Mouse (Mus musculus): ENCODE data around the gene Zfp142. TPM values are rescaled to one million over a fixed set of nuclear protein-coding genes. Genes with fewer than 3 reads are reported as not detected.

The Zfp142 gene
- polyA plus RNA-seq, 1 experiment from 2014 or later = 1.8 TPM

DNA sequence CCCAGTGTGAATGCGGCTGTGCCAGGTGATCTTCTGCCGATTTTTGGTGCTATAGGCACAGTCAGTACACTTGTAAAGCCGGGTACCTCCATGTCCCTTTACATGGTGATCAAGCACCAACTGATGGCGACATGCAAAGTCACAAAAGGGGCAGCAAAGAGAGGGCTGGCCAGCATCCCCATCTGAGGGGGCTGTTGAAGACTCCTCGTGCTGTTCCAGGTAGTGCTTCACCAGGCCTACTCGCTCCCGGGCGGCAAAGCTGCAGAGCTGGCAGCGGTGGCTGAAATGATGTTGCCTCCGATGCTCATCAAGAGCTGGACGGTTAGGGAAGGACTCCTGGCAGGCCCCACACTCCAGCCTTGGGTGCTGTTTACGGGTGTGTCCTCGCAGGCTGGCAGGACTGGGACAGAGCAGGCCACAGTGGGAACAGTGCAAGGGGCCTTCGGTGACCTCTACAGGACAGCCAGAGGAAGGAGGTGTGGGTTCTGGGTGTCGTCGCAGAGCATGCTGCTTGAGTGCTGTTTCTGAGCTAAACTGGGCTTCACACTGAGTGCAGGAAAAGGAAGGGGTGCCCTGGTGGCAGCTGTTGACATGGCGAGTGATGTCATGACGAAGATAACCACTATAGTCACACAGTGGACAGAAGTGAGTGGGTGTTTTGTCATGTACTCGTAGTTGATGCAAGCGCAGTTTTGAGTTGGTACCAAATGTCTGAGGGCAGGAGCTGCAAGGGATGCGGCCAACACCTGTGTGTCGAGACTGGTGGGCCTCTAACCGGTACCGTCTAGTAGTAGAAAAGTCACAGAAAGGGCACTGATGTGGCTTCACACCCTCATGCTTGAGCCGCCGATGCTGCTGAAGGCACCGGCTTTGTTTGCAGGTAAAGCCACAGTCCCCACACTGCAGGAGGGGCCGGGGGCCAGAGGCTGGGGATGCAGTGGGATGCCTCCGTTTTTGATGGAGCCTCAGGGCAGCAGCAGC, 18.0 kb downstream of the Zfp142 start:
- Histone ChIP-seq H3K9me3 (ENCODE audit: control insufficient read depth) (no peaks in the 10 kb centered on the region), H3K9ac (ENCODE audit: low read depth, low read length) (no peak overlapping the region), H3K27me3 (replicated peaks; ENCODE audit: control insufficient read depth, insufficient read depth, low read length) (no peaks in the 10 kb centered on the region), H3K4me1 (replicated peaks; ENCODE audit: control insufficient read depth, insufficient read depth, low read length) (no peaks in the 10 kb centered on the region), H3K4me2 (replicated peaks; ENCODE audit: low read depth) (no peak overlapping the region), H3K36me3 (ENCODE audit: control insufficient read depth, insufficient read depth) (peaks cover 87% of the 10 kb centered on the region), H3K4me3 (ENCODE audit: low read depth, low read length) (no peak overlapping the region), H3K27ac (ENCODE audit: low read depth, low read length) (no peak overlapping the region; the same call in 1 of the 2 replicates)
- ATAC-seq = no peak
- no peak for TF ChIP-seq CTCF (IDR thresholded peaks at IDR 0.05; ENCODE audit: low read depth)
- WGBS = 91% methylated on average over 29 of the region's 29 CpGs

DNA sequence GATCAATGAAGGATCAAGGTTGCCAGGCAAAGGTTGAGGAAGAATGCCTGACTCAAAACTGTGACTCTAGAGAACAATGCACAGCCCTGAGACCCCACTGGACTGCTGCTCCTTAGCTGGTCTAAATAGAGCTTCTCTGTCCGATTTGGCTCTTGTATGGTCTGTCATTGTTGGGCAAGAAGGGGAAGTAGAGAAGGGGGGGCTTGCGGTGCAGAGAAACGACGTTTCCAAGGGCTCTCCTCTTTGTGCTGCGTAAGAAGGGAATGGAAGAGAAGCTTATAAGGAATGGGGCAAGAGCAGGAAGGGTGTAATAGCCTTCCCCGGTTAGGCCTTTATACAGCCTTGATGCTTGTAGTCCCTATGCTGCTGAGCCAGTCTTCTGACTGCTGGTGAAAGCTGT, 22.2 kb downstream of the Zfp142 start:
- Histone ChIP-seq H3K9me3 (ENCODE audit: control insufficient read depth) (no peaks in the 10 kb centered on the region), H3K4me2 (replicated peaks; ENCODE audit: low read depth) (no peak overlapping the region), H3K4me1 (replicated peaks; ENCODE audit: control insufficient read depth, insufficient read depth, low read length) (no peaks in the 10 kb centered on the region), H3K4me3 (ENCODE audit: low read depth, low read length) (no peak overlapping the region), H3K9ac (ENCODE audit: low read depth, low read length) (no peak overlapping the region), H3K27me3 (replicated peaks; ENCODE audit: control insufficient read depth, insufficient read depth, low read length) (no peaks in the 10 kb centered on the region), H3K27ac (ENCODE audit: low read depth, low read length) (no peak overlapping the region), H3K36me3 (ENCODE audit: control insufficient read depth, insufficient read depth) (peaks cover 63% of the 10 kb centered on the region)
- ATAC-seq = no peak
- TF ChIP-seq CTCF (IDR thresholded peaks at IDR 0.05; ENCODE audit: low read depth) = no peak
- 91% methylated on average over 6 of the region's 6 CpGs for WGBS

DNA sequence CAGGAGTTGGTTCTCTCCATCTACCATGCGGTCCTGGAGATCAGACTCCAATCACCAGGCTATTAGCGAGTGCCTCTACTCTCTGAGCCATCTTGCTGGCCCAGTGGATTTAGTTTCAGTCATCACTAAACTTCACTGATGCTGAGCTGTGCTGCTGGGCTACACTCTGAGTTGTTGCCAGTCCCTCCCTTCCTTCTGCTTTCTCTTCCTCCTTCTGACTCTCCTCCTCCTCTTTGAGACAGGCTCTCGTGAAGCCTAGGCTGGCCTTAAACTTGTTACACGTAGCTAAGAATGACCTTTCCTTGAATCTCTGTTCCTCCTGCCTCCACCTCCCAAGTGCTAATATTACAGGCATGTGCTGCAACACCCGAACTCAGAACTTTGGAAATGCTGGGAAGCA, 29.0 kb downstream of the Zfp142 start:
- Histone ChIP-seq H3K27me3 (replicated peaks; ENCODE audit: control insufficient read depth, insufficient read depth, low read length) (no peaks in the 10 kb centered on the region), H3K9ac (ENCODE audit: low read depth, low read length) (no peak overlapping the region), H3K27ac (ENCODE audit: low read depth, low read length) (no peak overlapping the region), H3K36me3 (ENCODE audit: control insufficient read depth, insufficient read depth) (0 out of 2 replicates have a peak, but pooled peaks cover under 1% of the 10 kb centered on the region), H3K4me1 (replicated peaks; ENCODE audit: control insufficient read depth, insufficient read depth, low read length) (no peaks in the 10 kb centered on the region), H3K4me3 (ENCODE audit: low read depth, low read length) (no peak overlapping the region), H3K4me2 (replicated peaks; ENCODE audit: low read depth) (no peak overlapping the region), H3K9me3 (ENCODE audit: control insufficient read depth) (no peaks in the 10 kb centered on the region)
- TF ChIP-seq CTCF (IDR thresholded peaks at IDR 0.05; ENCODE audit: low read depth) = no peak
- 85% methylated on average over 5 of the region's 5 CpGs for WGBS
- no peak for ATAC-seq

DNA sequence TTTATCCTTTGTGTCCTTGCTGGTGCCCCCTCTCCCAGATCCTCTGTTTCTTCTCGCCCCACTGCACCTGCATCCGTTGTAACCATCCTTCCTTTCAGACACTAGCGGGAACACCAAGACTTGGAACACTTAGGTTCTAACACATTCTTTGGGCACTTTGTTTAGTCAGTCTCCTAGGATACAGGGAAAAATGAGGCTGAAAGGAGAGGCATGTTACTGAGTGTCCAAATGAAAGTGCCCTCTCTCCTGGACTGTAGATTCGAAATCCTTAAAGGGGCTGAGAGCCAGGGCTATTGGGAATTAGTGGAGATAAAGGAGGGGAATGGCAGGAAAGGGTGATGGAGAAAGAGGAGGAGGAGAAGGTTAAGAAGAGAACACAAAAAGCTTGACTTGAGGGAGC, 43.9 kb downstream of the Zfp142 start, which contains the start of gene Usp37:
Gene Usp37 (minus strand): TSS at position 101 of the 400 bp plus-strand sequence.
- H3K9me3 ChIP-seq (ENCODE audit: control insufficient read depth) = no peaks in the 10 kb centered on the region
- ATAC-seq = no peak
- H3K27me3 ChIP-seq (replicated peaks; ENCODE audit: control insufficient read depth, insufficient read depth, low read length) = no peaks in the 10 kb centered on the region
- no peak within 1 kb of the TSS for H3K27ac ChIP-seq (ENCODE audit: low read depth, low read length)
- no peaks in the 10 kb centered on the region for H3K4me1 ChIP-seq (replicated peaks; ENCODE audit: control insufficient read depth, insufficient read depth, low read length)
- no peak within 1 kb of the TSS for H3K4me2 ChIP-seq (replicated peaks; ENCODE audit: low read depth)
- H3K36me3 ChIP-seq (ENCODE audit: control insufficient read depth, insufficient read depth) = no peaks in the 10 kb centered on the region
- H3K9ac ChIP-seq (ENCODE audit: low read depth, low read length) = no peak within 1 kb of the TSS
- 87% methylated on average over 4 of the region's 4 CpGs for WGBS
- H3K4me3 ChIP-seq (ENCODE audit: low read depth, low read length) = no peak within 1 kb of the TSS
- TF ChIP-seq CTCF (IDR thresholded peaks at IDR 0.05; ENCODE audit: low read depth) = no peak

DNA sequence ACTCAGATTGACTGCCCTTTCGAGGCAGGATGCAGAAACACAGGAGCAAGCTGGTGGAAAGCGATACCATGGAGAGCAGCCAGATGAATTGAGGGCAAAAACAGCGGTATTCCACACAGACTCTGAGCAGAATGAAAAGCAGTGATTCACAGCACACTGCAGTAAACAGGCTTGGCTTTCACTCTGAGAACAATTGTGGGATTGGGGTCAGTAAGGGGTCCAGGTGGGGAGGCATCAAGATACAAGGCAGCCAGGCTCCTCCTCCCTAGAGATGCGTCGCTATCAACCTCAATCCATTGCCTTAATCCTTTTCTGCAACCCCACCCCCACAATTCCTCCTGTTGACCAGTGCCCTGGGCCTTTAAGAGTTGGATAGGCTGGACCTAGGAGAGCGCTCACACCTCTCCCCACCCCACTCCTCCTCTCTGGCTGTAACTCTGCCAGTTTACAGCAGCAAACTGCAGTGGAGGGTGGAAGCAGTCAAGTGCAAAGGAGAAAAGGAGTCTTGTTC, 45.5 kb downstream of the Zfp142 start, which contains the start of gene Plcd4:
Gene Plcd4 (plus strand): TSS at position 438 of the 511 bp plus-strand sequence.
- no peak for ATAC-seq
- 11% methylated on average over 6 of the region's 6 CpGs for WGBS
- H3K27ac ChIP-seq (ENCODE audit: low read depth, low read length) = no peak within 1 kb of the TSS
- H3K4me3 ChIP-seq (ENCODE audit: low read depth, low read length) = no peak within 1 kb of the TSS
- H3K4me2 ChIP-seq (replicated peaks; ENCODE audit: low read depth) = 0 out of 2 replicates have a peak within 1 kb of the TSS, but pooled peaks have one; percentile 6
- no peaks in the 10 kb centered on the region for H3K4me1 ChIP-seq (replicated peaks; ENCODE audit: control insufficient read depth, insufficient read depth, low read length)
- H3K9ac ChIP-seq (ENCODE audit: low read depth, low read length) = no peak within 1 kb of the TSS
- no peaks in the 10 kb centered on the region for H3K9me3 ChIP-seq (ENCODE audit: control insufficient read depth)
- H3K36me3 ChIP-seq (ENCODE audit: control insufficient read depth, insufficient read depth) = no peaks in the 10 kb centered on the region
- H3K27me3 ChIP-seq (replicated peaks; ENCODE audit: control insufficient read depth, insufficient read depth, low read length) = no peaks in the 10 kb centered on the region
- TF ChIP-seq CTCF (IDR thresholded peaks at IDR 0.05; ENCODE audit: low read depth) = no peak

DNA sequence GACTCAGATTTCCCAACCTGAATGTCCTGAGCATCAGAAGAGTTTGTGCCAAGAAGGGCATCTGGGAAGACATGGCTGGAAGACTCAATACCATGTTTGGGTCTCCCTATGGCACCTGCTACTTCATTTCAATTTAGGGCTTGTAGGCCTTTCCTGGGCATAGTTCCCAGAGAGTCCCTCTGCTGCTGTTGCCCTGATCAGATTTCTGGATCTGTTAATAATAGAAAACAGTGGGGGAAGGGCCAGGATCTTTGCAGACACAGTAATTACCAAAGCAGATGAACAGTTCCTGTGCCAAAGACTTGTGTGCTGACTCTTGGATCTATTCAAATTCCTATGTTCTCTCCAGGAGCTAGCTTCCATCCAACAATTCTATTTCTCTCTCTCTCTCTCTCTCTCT, 49.4 kb downstream of the Zfp142 start:
- Histone ChIP-seq H3K9ac (ENCODE audit: low read depth, low read length) (no peak overlapping the region), H3K4me1 (replicated peaks; ENCODE audit: control insufficient read depth, insufficient read depth, low read length) (no peaks in the 10 kb centered on the region), H3K27ac (ENCODE audit: low read depth, low read length) (no peak overlapping the region), H3K9me3 (ENCODE audit: control insufficient read depth) (no peaks in the 10 kb centered on the region), H3K4me3 (ENCODE audit: low read depth, low read length) (no peak overlapping the region), H3K27me3 (replicated peaks; ENCODE audit: control insufficient read depth, insufficient read depth, low read length) (no peaks in the 10 kb centered on the region), H3K4me2 (replicated peaks; ENCODE audit: low read depth) (no peak overlapping the region), H3K36me3 (ENCODE audit: control insufficient read depth, insufficient read depth) (no peaks in the 10 kb centered on the region)
- TF ChIP-seq CTCF (IDR thresholded peaks at IDR 0.05; ENCODE audit: low read depth) = no peak
- no peak for ATAC-seq

Data from intestine, postnatal 0 days (tissue).